Mouse (Mus musculus) 3T3-L1 (cell line): ENCODE results near the gene Usp47.
A peak's percentile ranks its signal among the peaks of the same experiment; 100 is the strongest.
"Not testable (repeated sequence)": the region's sequence is repeated elsewhere in the genome, so short reads cannot be mapped to it uniquely, and the experiment has no call there.

Experiments
- DNase-seq: peaks from one replicate; pipeline ENCODE4 v3.0.0-alpha.2; 2015; ENCODE audit warnings: low read depth, low spot score

The Usp47 gene

GRCm38 (mm10) chr7:112036636-112037035 lies 13.3 kb downstream of the Usp47 start:
- no peak for DNase-seq

GRCm38 (mm10) chr7:112040271-112040670 lies 17.0 kb downstream of the Usp47 start:
- DNase-seq = no peak

- DNase-seq = no peak
Measured at GRCm38 (mm10) chr7:112042758-112043157, 19.5 kb downstream of the Usp47 start.

GRCm38 (mm10) chr7:112045249-112045648 lies 21.9 kb downstream of the Usp47 start:
- no peak for DNase-seq

GRCm38 (mm10) chr7:112045794-112046388 lies 22.6 kb downstream of the Usp47 start:
- DNase-seq = no peak

- no peak for DNase-seq
Measured at GRCm38 (mm10) chr7:112048643-112049042, 25.3 kb downstream of the Usp47 start.

GRCm38 (mm10) chr7:112053667-112054066 lies 30.4 kb downstream of the Usp47 start:
- no peak for DNase-seq

- DNase-seq = peak; percentile 84
Measured at GRCm38 (mm10) chr7:112055901-112056625, 32.8 kb downstream of the Usp47 start.

GRCm38 (mm10) chr7:112074868-112075267 lies 51.6 kb downstream of the Usp47 start:
- no peak for DNase-seq

GRCm38 (mm10) chr7:112082636-112083035 lies 59.3 kb downstream of the Usp47 start:
- no peak for DNase-seq

GRCm38 (mm10) chr7:112084222-112084621 lies 60.9 kb downstream of the Usp47 start:
- DNase-seq = no peak

GRCm38 (mm10) chr7:112085062-112085461 lies 61.8 kb downstream of the Usp47 start:
- DNase-seq = peak; percentile 88

- DNase-seq = no peak
Measured at GRCm38 (mm10) chr7:112086186-112086585, 62.9 kb downstream of the Usp47 start.

GRCm38 (mm10) chr7:112094923-112095322 lies 71.6 kb downstream of the Usp47 start:
- DNase-seq = not testable (repeated sequence)

GRCm38 (mm10) chr7:112100887-112101286 lies 77.6 kb downstream of the Usp47 start:
- DNase-seq = no peak

- DNase-seq = no peak
Measured at GRCm38 (mm10) chr7:112102933-112103332, 79.6 kb downstream of the Usp47 start.

- no peak for DNase-seq
Measured at GRCm38 (mm10) chr7:112103816-112104215, 80.5 kb downstream of the Usp47 start.

- DNase-seq = no peak
Measured at GRCm38 (mm10) chr7:112108757-112109156, 85.5 kb downstream of the Usp47 start.

- no peak for DNase-seq
Measured at GRCm38 (mm10) chr7:112110638-112111372, 87.5 kb downstream of the Usp47 start.

GRCm38 (mm10) chr7:112117501-112117900 lies 94.2 kb downstream of the Usp47 start:
- no peak for DNase-seq

GRCm38 (mm10) chr7:112118086-112118485 lies 94.8 kb downstream of the Usp47 start:
- DNase-seq = peak; percentile 65

- DNase-seq = no peak
Measured at GRCm38 (mm10) chr7:112119248-112119647, 95.9 kb downstream of the Usp47 start.
